Mouse (Mus musculus) cerebellum, adult 2 months (tissue): ENCODE measurements around the gene Rnf34. TPM values are rescaled to one million over a fixed set of nuclear protein-coding genes. Genes with fewer than 3 reads are reported as not detected.

Experiments used
- DNase-seq, 2 experiments: peaks; one replicate each; pipeline ENCODE4 v3.0.0; 2021
- H3K27ac ChIP-seq: fragments of 200-500 bp; 2 replicates; pipeline ENCODE4 v1.5.1; 2012; ENCODE audit warnings: low read length, control low read depth, inconsistent platforms; ENCODE audit not compliant: insufficient read depth
- H3K27me3 ChIP-seq: fragments of 200-500 bp; 2 replicates; pipeline ENCODE4 v1.6.1; 2012; ENCODE audit warnings: inconsistent platforms, mild to moderate bottlenecking, low read length, moderate library complexity; ENCODE audit not compliant: control insufficient read depth, insufficient read depth
- H3K4me1 ChIP-seq: fragments of 200-500 bp; 2 replicates; pipeline ENCODE4 v1.6.1; 2011; ENCODE audit warnings: low read length; ENCODE audit not compliant: control insufficient read depth, insufficient read depth
- H3K4me3 ChIP-seq: fragments of 200-500 bp; replicated peaks from 2 replicates; pipeline ENCODE3; 2011; ENCODE audit warnings: mild to moderate bottlenecking, low read depth, low read length, control low read depth; ENCODE audit not compliant: insufficient read depth
- CTCF ChIP-seq: fragments of 200-500 bp; IDR thresholded peaks from 2 replicates; pipeline ENCODE4 v1.5.1; 2011; ENCODE audit warnings: low read depth, mild to moderate bottlenecking, control low read depth, low read length, moderate library complexity, borderline replicate concordance; ENCODE audit not compliant: insufficient read depth
- POLR2A ChIP-seq: fragments of 200-500 bp; IDR thresholded peaks from 2 replicates; pipeline ENCODE4 v1.6.1; 2011; ENCODE audit warnings: low read length, control low read depth, borderline replicate concordance; ENCODE audit not compliant: insufficient read depth
- WGBS: fragments of 180-500 bp; shearing (Covaris S2); methylation state at CpG from one replicate; pipeline ENCODE4 v1.1.7; 2018; 5-methylcytosine and 5-hydroxymethylcytosine counted together
- polyA plus RNA-seq: library from polyadenylated mRNA; depleted of rRNA; stranded (reverse); fragments of >200 nt; gene quantifications from 2 replicates; pipeline ENCODE4 v1.2.3, GENCODE M21; 2012

Gene Rnf34
- polyA plus RNA-seq, 1 experiment, result 44.8 TPM

DNA sequence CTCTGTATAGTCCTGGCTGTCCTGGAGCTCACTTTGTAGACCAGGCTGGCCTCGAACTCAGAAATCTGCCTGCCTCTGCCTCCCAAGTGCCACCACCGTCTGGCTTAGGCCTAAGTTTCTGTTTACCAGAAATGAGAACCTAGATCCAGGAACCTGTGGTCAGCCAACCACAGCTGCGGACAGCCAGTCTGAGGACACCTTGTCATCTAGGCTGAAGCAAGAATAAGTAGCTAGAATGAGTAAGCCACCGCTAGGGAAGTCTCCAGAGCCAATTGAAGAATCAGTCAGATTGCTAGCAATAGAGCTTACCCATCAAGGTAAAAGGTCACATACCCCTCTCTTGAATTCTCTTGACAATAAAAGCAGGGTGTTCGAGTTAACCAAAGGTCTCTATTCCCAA, 6.0 kb upstream of the Rnf34 start:
- TF ChIP-seq POLR2A (no peak), CTCF (no peak)
- 86% methylated on average over 5 of the region's 5 CpGs for WGBS
- Histone ChIP-seq H3K27me3 (no peaks in the 10 kb centered on the region), H3K27ac (no peak overlapping the region), H3K4me1 (no peaks in the 10 kb centered on the region), H3K4me3 (no peak overlapping the region)
- DNase-seq, result no peak

DNA sequence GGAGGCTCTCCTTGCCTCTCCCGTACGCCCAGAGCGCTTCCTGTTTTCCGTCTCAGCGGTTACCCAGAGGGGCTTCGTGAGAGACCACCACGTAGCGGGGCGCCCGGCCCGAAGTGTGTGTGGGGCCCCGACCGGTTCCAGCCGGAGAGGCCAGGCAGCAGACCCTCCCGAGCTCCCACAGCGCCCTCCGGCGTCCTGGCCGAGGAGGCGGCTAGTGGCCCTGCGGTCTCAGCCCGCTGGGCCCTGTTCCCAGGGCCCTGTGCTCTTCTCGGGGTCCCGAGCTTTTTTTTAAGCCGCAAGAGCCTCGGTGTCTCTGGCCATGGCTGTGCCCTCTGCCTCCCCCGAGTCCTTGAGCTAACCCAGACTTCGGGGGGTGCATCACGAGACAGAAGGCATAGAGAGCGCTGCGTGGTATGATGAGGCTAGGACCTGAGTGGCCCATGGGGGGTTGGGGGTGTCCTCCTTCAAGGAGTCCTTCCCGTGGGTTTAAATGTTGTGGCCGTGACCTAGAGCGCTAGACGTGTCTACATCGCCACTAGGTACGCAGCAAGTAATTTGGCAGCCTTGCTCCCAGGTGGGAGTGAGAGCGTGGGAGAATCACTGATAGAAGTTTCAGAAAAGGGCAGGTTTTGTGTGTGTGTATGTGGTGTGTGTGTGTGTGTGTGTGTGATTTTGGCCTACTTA, 613 bp downstream of the Rnf34 start:
- H3K27me3 ChIP-seq, result no peaks in the 10 kb centered on the region
- peak overlapping the region; percentile 75 for H3K27ac ChIP-seq
- TF ChIP-seq POLR2A, result 0 out of 2 replicates have a peak, but pooled peaks have one; percentile 10
- TF ChIP-seq CTCF, result peak; percentile 18; the same call in 1 of the 2 replicates
- DNase-seq, result peak in 1 of 2 experiments; percentile 46
- H3K4me1 ChIP-seq, result peaks cover 5% of the 10 kb centered on the region; the same call in 1 of the 2 replicates
- WGBS, result under 1% methylated on average over 38 of the region's 38 CpGs
- H3K4me3 ChIP-seq, result peak overlapping the region; percentile 87

DNA sequence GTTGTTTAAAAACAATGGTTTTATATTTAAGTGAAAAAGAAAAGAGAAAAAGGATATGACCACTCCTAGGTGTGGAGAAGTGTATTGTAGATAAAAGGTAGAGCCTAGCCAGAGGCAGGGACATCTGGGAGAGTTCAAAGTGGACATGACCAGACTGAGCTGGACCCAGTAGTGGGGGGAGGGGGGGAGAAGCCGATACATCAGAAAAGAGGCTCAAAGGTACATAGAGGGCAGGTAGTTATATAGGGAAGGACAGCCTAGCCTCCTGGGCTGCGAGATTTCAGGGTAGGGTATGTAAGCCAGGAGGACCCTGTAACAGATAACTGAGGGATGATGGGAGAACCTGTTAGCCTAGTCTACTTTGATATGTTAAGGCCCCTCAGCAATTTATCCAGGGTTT, 2.8 kb downstream of the Rnf34 start:
- H3K4me3 ChIP-seq, result no peak overlapping the region
- no peak for DNase-seq
- WGBS, result 88% methylated on average over 2 of the region's 2 CpGs
- H3K4me1 ChIP-seq, result peaks cover 5% of the 10 kb centered on the region; the same call in 1 of the 2 replicates
- no peak for TF ChIP-seq CTCF
- no peak for TF ChIP-seq POLR2A
- H3K27me3 ChIP-seq, result no peaks in the 10 kb centered on the region
- H3K27ac ChIP-seq, result no peak overlapping the region

DNA sequence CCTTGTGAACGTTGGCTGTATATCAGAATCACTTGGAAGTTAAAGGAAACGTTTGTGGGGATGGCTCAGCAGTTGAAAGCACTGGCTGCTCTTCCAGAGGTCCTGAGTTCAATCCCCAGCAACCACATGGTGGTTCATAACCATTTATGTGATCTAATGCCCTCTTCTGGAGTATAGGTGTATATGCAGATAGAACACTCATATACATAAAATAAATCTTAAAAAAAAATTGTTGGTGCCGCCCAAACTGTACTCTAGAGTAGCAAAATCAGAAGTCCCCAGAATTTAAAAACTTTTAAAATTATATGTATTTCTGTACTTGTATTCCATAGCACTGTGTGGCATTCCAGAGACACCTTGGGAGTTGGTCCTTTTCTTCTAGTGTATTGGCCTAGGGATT, 6.0 kb downstream of the Rnf34 start:
- H3K27me3 ChIP-seq, result no peaks in the 10 kb centered on the region
- no peak overlapping the region for H3K27ac ChIP-seq
- no peak for DNase-seq
- H3K4me1 ChIP-seq, result peaks cover 5% of the 10 kb centered on the region; the same call in 1 of the 2 replicates
- 70% methylated on average over 3 of the region's 3 CpGs for WGBS
- no peak for TF ChIP-seq POLR2A
- TF ChIP-seq CTCF, result no peak
- H3K4me3 ChIP-seq, result no peak overlapping the region

DNA sequence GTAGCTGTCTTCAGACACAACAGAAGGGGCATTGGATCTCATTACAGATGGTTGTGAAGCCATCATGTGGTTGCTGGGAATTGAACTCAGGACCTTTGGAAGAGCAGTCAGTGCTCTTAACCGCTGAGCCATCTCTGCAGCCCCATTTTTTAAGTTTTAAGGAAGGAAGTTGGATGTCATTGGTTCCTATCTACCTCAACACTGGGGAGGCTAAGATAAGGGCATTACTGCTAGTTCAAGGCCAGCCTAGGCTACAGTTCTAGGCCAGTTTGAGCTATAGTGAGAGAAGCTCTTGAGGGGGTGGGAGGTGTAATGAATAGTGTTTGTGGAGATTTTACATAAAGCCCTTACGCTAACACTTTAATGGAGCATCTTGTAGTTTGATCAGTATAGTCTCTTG, 13.2 kb downstream of the Rnf34 start:
- no peaks in the 10 kb centered on the region for H3K27me3 ChIP-seq
- no peak for DNase-seq
- no peak overlapping the region for H3K27ac ChIP-seq
- 99% methylated on average over 2 of the region's 2 CpGs for WGBS
- H3K4me1 ChIP-seq, result no peaks in the 10 kb centered on the region
- H3K4me3 ChIP-seq, result no peak overlapping the region
- TF ChIP-seq CTCF (no peak), POLR2A (no peak)

DNA sequence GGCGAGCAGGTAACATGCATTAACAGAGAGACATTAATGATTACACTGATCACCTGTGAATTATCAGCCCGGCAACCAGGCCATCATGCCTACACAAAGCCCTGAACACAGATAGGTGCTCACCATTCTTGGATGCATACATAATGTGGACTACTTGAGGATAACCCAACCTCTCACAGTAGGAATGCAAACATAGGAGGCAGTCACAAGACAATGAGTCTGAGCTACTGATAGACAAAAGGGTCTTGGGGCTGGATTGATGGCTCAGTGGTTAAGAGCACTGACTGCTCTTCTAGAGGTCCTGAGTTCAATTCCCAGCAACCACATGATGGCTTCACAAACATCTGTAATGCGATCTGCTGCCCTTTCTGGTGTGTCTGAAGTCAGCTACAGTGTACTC, 22.8 kb downstream of the Rnf34 start:
- WGBS, result 94% methylated on average over 3 of the region's 3 CpGs
- no peak for DNase-seq
- Histone ChIP-seq H3K27me3 (no peaks in the 10 kb centered on the region), H3K4me1 (peaks cover 8% of the 10 kb centered on the region; the same call in 1 of the 2 replicates), H3K27ac (0 out of 2 replicates have a peak overlapping the region, but pooled peaks have one; percentile 43), H3K4me3 (no peak overlapping the region)
- TF ChIP-seq CTCF, result no peak
- TF ChIP-seq POLR2A, result no peak

DNA sequence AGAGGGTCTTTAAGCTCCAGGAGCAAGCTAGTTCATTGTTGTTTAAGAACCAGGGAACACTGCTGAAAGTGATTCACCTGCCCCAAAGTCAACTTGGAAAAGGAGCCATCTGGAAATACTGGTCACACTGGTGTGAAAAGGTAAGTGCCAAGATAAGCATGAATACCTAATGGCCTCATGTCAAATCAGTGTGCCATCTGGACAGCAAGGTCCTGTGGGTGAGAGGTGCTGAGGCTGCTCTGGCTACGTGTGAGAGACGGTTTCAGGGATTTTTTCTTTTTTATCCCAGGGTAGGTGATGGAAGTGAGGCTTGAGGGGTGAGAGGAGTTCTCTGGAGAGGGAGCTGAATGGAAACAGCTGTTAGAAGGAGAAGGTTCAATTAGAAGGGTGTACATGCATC, 23.7 kb downstream of the Rnf34 start:
- peaks cover 8% of the 10 kb centered on the region; the same call in 1 of the 2 replicates for H3K4me1 ChIP-seq
- TF ChIP-seq POLR2A (no peak), CTCF (no peak)
- H3K27ac ChIP-seq, result peak overlapping the region; percentile 39; the same call in 1 of the 2 replicates
- H3K4me3 ChIP-seq, result no peak overlapping the region
- DNase-seq, result peak; percentile 69 to 87
- WGBS, result 11% methylated on average over 2 of the region's 2 CpGs
- H3K27me3 ChIP-seq, result no peaks in the 10 kb centered on the region

DNA sequence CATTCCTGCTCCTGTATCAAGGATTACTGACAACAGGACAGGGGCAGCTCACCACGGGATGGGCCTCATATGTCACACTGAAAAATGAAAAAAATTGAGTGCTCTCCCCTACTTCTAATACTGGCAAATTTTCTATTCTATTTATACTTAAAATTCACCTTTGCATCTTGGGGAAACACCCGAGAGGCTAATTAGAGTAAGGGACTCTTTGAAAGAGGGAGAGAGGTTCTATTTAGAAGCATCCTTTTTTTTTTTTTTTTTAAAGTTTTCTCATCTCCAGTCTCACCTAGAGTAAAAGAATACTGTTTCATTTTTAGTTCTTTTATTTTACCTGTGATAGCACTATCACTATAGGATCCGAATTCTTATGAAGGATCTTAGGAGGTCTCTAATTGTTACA, 24.5 kb downstream of the Rnf34 start:
- TF ChIP-seq CTCF, result no peak
- no peak for TF ChIP-seq POLR2A
- no peaks in the 10 kb centered on the region for H3K27me3 ChIP-seq
- peaks cover 10% of the 10 kb centered on the region for H3K4me1 ChIP-seq
- no peak for DNase-seq
- 69% methylated on average over 3 of the region's 3 CpGs for WGBS
- peak overlapping the region; percentile 50; the same call in 1 of the 2 replicates for H3K27ac ChIP-seq
- no peak overlapping the region for H3K4me3 ChIP-seq
